Mouse (Mus musculus) MEL (cell line): ENCODE results near the gene Hcn3. TPM values are rescaled to one million over a fixed set of nuclear protein-coding genes. Genes with fewer than 3 reads are reported as not detected.
A peak's percentile ranks its signal among the peaks of the same experiment; 100 is the strongest.

Experiments
- DNase-seq: peaks from one replicate; pipeline ENCODE4 v3.0.0; 2011; ENCODE audit warnings: low read depth, low spot score
- H3K27ac ChIP-seq: 2 replicates; pipeline ENCODE4 v1.5.1; 2012; ENCODE audit warnings: low read depth, mild to moderate bottlenecking, control low read depth, low read length, moderate library complexity; ENCODE audit not compliant: control insufficient read depth
- H3K27me3 ChIP-seq, 2 experiments: fragments of 150-350 bp in 1 of 2; sonication (generic) in 1 of 2; 2 replicates each; pipeline ENCODE4 v1.6.1; 2012; ENCODE audit warnings: low read length in 2 of 2, mild to moderate bottlenecking in 2 of 2, improper control_type of control experiment in 1 of 2, moderate library complexity in 1 of 2; ENCODE audit not compliant: insufficient read depth in 2 of 2, control insufficient read depth in 1 of 2
- H3K36me3 ChIP-seq, 2 experiments: 2 replicates each; pipeline ENCODE4 v1.6.1; 2012 to 2014; ENCODE audit warnings: low read length in 2 of 2, improper control_type of control experiment in 1 of 2, inconsistent platforms in 1 of 2, mild to moderate bottlenecking in 1 of 2; ENCODE audit not compliant: insufficient read depth in 2 of 2, control insufficient read depth in 1 of 2
- H3K4me1 ChIP-seq, 2 experiments: fragments of 150-350 bp in 1 of 2; sonication (generic) in 1 of 2; 2 replicates each; pipeline ENCODE4 v1.6.1; 2012; ENCODE audit warnings: low read length in 2 of 2, improper control_type of control experiment in 1 of 2, mild to moderate bottlenecking in 1 of 2; ENCODE audit not compliant: insufficient read depth in 2 of 2, control insufficient read depth in 1 of 2
- H3K4me3 ChIP-seq, 2 experiments: fragments of 150-350 bp in 1 of 2; sonication (generic) in 1 of 2; 2 replicates each; pipeline ENCODE4 v1.5.1; 2012; ENCODE audit warnings: low read depth in 2 of 2, low read length in 2 of 2, mild to moderate bottlenecking in 2 of 2, moderate library complexity in 2 of 2, control low read depth in 1 of 2, improper control_type of control experiment in 1 of 2; ENCODE audit not compliant: control insufficient read depth in 1 of 2, insufficient read depth in 1 of 2
- H3K79me2 ChIP-seq: 2 replicates; pipeline ENCODE4 v1.6.1; 2012; ENCODE audit warnings: mild to moderate bottlenecking, low read length, moderate library complexity; ENCODE audit not compliant: control insufficient read depth, poor library complexity, insufficient read depth
- H3K9ac ChIP-seq: 2 replicates; pipeline ENCODE4 v1.6.1; 2012; ENCODE audit warnings: low read depth, mild to moderate bottlenecking, control low read depth, low read length, moderate library complexity; ENCODE audit not compliant: control insufficient read depth, poor library complexity, severe bottlenecking
- H3K9me3 ChIP-seq: fragments of 150-350 bp; sonication (generic); replicated peaks from 2 replicates; pipeline ENCODE4 v1.6.1; 2012; ENCODE audit warnings: mild to moderate bottlenecking, low read length, improper control_type of control experiment, moderate library complexity; ENCODE audit not compliant: insufficient read depth
- BHLHE40 ChIP-seq: IDR thresholded peaks from 2 replicates; pipeline ENCODE4 v1.6.1; 2012; ENCODE audit warnings: low read depth, mild to moderate bottlenecking, inconsistent platforms, low read length, improper control_type of control experiment, borderline replicate concordance
- CHD1 ChIP-seq: IDR thresholded peaks from 2 replicates; pipeline ENCODE4 v1.6.1; 2012; ENCODE audit warnings: low read depth, mild to moderate bottlenecking, inconsistent platforms, low read length, improper control_type of control experiment
- CHD2 ChIP-seq: IDR thresholded peaks from 2 replicates; pipeline ENCODE4 v1.6.1; 2011; ENCODE audit warnings: low read length, improper control_type of control experiment
- CTCF ChIP-seq, 3 experiments: IDR thresholded peaks in 2 of 3; conservative IDR thresholded peaks in 1 of 3; 2 replicates each; pipeline ENCODE4 v1.5.1; 2011 to 2012; ENCODE audit warnings: low read length in 3 of 3, low read depth in 2 of 3, mild to moderate bottlenecking in 2 of 3, improper control_type of control experiment in 1 of 3, inconsistent platforms in 1 of 3, mixed read lengths in 1 of 3, moderate library complexity in 1 of 3; ENCODE audit not compliant: control insufficient read depth in 1 of 3, insufficient read depth in 1 of 3, poor library complexity in 1 of 3, severe bottlenecking in 1 of 3
- E2F4 ChIP-seq: IDR thresholded peaks from 2 replicates; pipeline ENCODE4 v1.6.1; 2011; ENCODE audit warnings: low read depth, low read length, improper control_type of control experiment, borderline replicate concordance
- ELF1 ChIP-seq: IDR thresholded peaks from 2 replicates; pipeline ENCODE4 v1.6.1; 2014; ENCODE audit warnings: low read depth, mild to moderate bottlenecking, inconsistent platforms, low read length, improper control_type of control experiment, moderate library complexity
- EP300 ChIP-seq, 2 experiments: IDR thresholded peaks; 2 replicates each; pipeline ENCODE4 v1.6.1; 2011; ENCODE audit warnings: improper control_type of control experiment in 2 of 2, low read length in 2 of 2, low read depth in 1 of 2, mild to moderate bottlenecking in 1 of 2
- ETS1 ChIP-seq: IDR thresholded peaks from 2 replicates; pipeline ENCODE4 v1.6.1; 2012; ENCODE audit warnings: low read depth, mild to moderate bottlenecking, inconsistent platforms, low read length, improper control_type of control experiment, moderate library complexity
- GABPA ChIP-seq: IDR thresholded peaks from 2 replicates; pipeline ENCODE4 v1.6.1; 2012; ENCODE audit warnings: low read depth, mild to moderate bottlenecking, inconsistent platforms, low read length, improper control_type of control experiment, moderate library complexity
- GATA1 ChIP-seq: IDR thresholded peaks from 2 replicates; pipeline ENCODE4 v1.6.1; 2011; ENCODE audit warnings: low read depth, low read length, improper control_type of control experiment
- HCFC1 ChIP-seq: IDR thresholded peaks from 2 replicates; pipeline ENCODE4 v1.6.1; 2012; ENCODE audit warnings: low read depth, mild to moderate bottlenecking, inconsistent platforms, low read length, improper control_type of control experiment, moderate library complexity
- JUND ChIP-seq: IDR thresholded peaks from 2 replicates; pipeline ENCODE4 v1.6.1; 2011; ENCODE audit warnings: low read depth, mild to moderate bottlenecking, improper control_type of control experiment, low read length
- KAT2A ChIP-seq: conservative IDR thresholded peaks from 2 replicates; pipeline ENCODE4 v1.6.1; 2012; ENCODE audit warnings: low read depth, low read length, improper control_type of control experiment, inconsistent platforms
- MAFK ChIP-seq: IDR thresholded peaks from 2 replicates; pipeline ENCODE4 v1.6.1; 2011; ENCODE audit warnings: low read depth, mild to moderate bottlenecking, low read length, improper control_type of control experiment, borderline replicate concordance
- MAZ ChIP-seq: IDR thresholded peaks from 2 replicates; pipeline ENCODE4 v1.6.1; 2012; ENCODE audit warnings: low read depth, mild to moderate bottlenecking, inconsistent platforms, low read length, improper control_type of control experiment
- MXI1 ChIP-seq: IDR thresholded peaks from 2 replicates; pipeline ENCODE4 v1.6.1; 2011; ENCODE audit warnings: mild to moderate bottlenecking, low read depth, low read length, improper control_type of control experiment
- MYB ChIP-seq: IDR thresholded peaks from 2 replicates; pipeline ENCODE4 v1.6.1; 2011; ENCODE audit warnings: mild to moderate bottlenecking, low read depth, low read length, improper control_type of control experiment
- MYC ChIP-seq: IDR thresholded peaks from 2 replicates; pipeline ENCODE4 v1.6.1; 2011; ENCODE audit warnings: low read depth, mild to moderate bottlenecking, low read length, improper control_type of control experiment, moderate library complexity
- NELFE ChIP-seq: IDR thresholded peaks from 2 replicates; pipeline ENCODE4 v1.6.1; 2011; ENCODE audit warnings: low read depth, low read length, improper control_type of control experiment
- NRF1 ChIP-seq: IDR thresholded peaks from 2 replicates; pipeline ENCODE4 v1.6.1; 2014; ENCODE audit warnings: low read depth, mild to moderate bottlenecking, inconsistent platforms, low read length, improper control_type of control experiment, moderate library complexity; ENCODE audit not compliant: poor library complexity, insufficient read depth, severe bottlenecking
- POLR2A ChIP-seq, 2 experiments: IDR thresholded peaks; 2 replicates each; pipeline ENCODE4 v1.6.1; 2011 to 2012; ENCODE audit warnings: low read length in 2 of 2, mild to moderate bottlenecking in 2 of 2, control low read depth in 1 of 2, improper control_type of control experiment in 1 of 2, low read depth in 1 of 2, moderate library complexity in 1 of 2; ENCODE audit not compliant: control insufficient read depth in 1 of 2, insufficient read depth in 1 of 2, poor library complexity in 1 of 2
- POLR2AphosphoS2 ChIP-seq: IDR thresholded peaks from 2 replicates; pipeline ENCODE4 v1.6.1; 2011; ENCODE audit warnings: low read length, improper control_type of control experiment
- POLR2AphosphoS5 ChIP-seq: IDR thresholded peaks from 2 replicates; pipeline ENCODE4 v1.6.1; 2012; ENCODE audit warnings: low read depth, borderline replicate concordance, mild to moderate bottlenecking, inconsistent platforms, low read length, moderate library complexity, mixed read lengths
- RAD21 ChIP-seq: IDR thresholded peaks from 2 replicates; pipeline ENCODE4 v1.6.1; 2011; ENCODE audit warnings: mild to moderate bottlenecking, low read depth, low read length, improper control_type of control experiment
- RCOR1 ChIP-seq: IDR thresholded peaks from 2 replicates; pipeline ENCODE4 v1.6.1; 2012; ENCODE audit warnings: low read depth, mild to moderate bottlenecking, inconsistent platforms, low read length, improper control_type of control experiment
- SIN3A ChIP-seq: IDR thresholded peaks from 2 replicates; pipeline ENCODE4 v1.6.1; 2012; ENCODE audit warnings: low read length, improper control_type of control experiment, inconsistent platforms
- SMC3 ChIP-seq: IDR thresholded peaks from 2 replicates; pipeline ENCODE4 v1.6.1; 2011; ENCODE audit warnings: low read depth, low read length, improper control_type of control experiment
- TAL1 ChIP-seq: IDR thresholded peaks from 2 replicates; pipeline ENCODE4 v1.6.1; 2012; ENCODE audit warnings: mild to moderate bottlenecking, inconsistent platforms, low read length, moderate library complexity, mixed read lengths
- TCF12 ChIP-seq: IDR thresholded peaks from 2 replicates; pipeline ENCODE4 v1.6.1; 2014; ENCODE audit warnings: low read depth, mild to moderate bottlenecking, inconsistent platforms, low read length, improper control_type of control experiment, moderate library complexity
- UBTF ChIP-seq: IDR thresholded peaks from 2 replicates; pipeline ENCODE4 v1.6.1; 2012; ENCODE audit warnings: low read depth, mild to moderate bottlenecking, inconsistent platforms, low read length, improper control_type of control experiment, moderate library complexity, borderline replicate concordance; ENCODE audit not compliant: insufficient read depth
- USF1 ChIP-seq: IDR thresholded peaks from 2 replicates; pipeline ENCODE4 v1.6.1; 2014; ENCODE audit warnings: low read depth, mild to moderate bottlenecking, inconsistent platforms, low read length, improper control_type of control experiment, moderate library complexity
- USF2 ChIP-seq, 2 experiments: IDR thresholded peaks; 2 replicates each; pipeline ENCODE4 v1.6.1; 2011 to 2012; ENCODE audit warnings: improper control_type of control experiment in 2 of 2, low read length in 2 of 2, borderline replicate concordance in 1 of 2, inconsistent platforms in 1 of 2, low read depth in 1 of 2, mild to moderate bottlenecking in 1 of 2; ENCODE audit not compliant: insufficient read depth in 1 of 2
- ZC3H11A ChIP-seq: IDR thresholded peaks from 2 replicates; pipeline ENCODE4 v1.6.1; 2012; ENCODE audit warnings: low read depth, mild to moderate bottlenecking, inconsistent platforms, low read length, improper control_type of control experiment
- ZKSCAN1 ChIP-seq: IDR thresholded peaks from 2 replicates; pipeline ENCODE4 v1.6.1; 2012; ENCODE audit warnings: low read depth, mild to moderate bottlenecking, inconsistent platforms, low read length, improper control_type of control experiment, moderate library complexity
- ZMIZ1 ChIP-seq: IDR thresholded peaks from 2 replicates; pipeline ENCODE4 v1.6.1; 2012; ENCODE audit warnings: low read depth, mild to moderate bottlenecking, inconsistent platforms, low read length, improper control_type of control experiment, moderate library complexity
- ZNF384 ChIP-seq: IDR thresholded peaks from 2 replicates; pipeline ENCODE4 v1.6.1; 2012; ENCODE audit warnings: low read depth, mild to moderate bottlenecking, inconsistent platforms, low read length, improper control_type of control experiment
- polyA plus RNA-seq, 2 experiments: library from polyadenylated mRNA; stranded (reverse) in 1 of 2; unstranded in 1 of 2; fragments of >175 nt in 1 of 2; fragments of >200 nt in 1 of 2; gene quantifications; 2 replicates each; pipeline versions ENCODE4 v1.2.1 to v1.2.4; 2012; ENCODE audit warnings: low replicate concordance in 2 of 2, low read depth in 1 of 2; ENCODE audit not compliant: insufficient read length in 2 of 2, insufficient read depth in 1 of 2, missing spikeins in 1 of 2
- total RNA-seq: library from RNA; depleted of rRNA; stranded (reverse); fragments of 300-350 nt; gene quantifications from 2 replicates; pipeline ENCODE4 v1.2.3, GENCODE M21; 2012

Hcn3 gene
- total and polyA plus RNA-seq, 3 experiments, result 4.0 to 7.4 TPM; not detected in 1

GRCm38 (mm10) chr3:89164506-89165267, 4.7 kb upstream of the Hcn3 start, which contains the start of gene Clk2:
TSS of gene Clk2 (plus strand) at chr3:89164795.
- peak; percentile 99 for DNase-seq
- H3K9me3 ChIP-seq, result no peaks in the 10 kb centered on the region
- H3K79me2 ChIP-seq, result peaks cover 29% of the 10 kb centered on the region
- peaks cover 11 to 19% of the 10 kb centered on the region in 2 experiments for H3K36me3 ChIP-seq
- H3K27ac ChIP-seq, result peak within 1 kb of the TSS; percentile 89
- peak within 1 kb of the TSS; percentile 95 for H3K9ac ChIP-seq
- H3K4me3 ChIP-seq, result peak within 1 kb of the TSS; percentile 76 to 80
- H3K4me1 ChIP-seq, result peaks cover 8 to 20% of the 10 kb centered on the region in 2 experiments
- no peaks in the 10 kb centered on the region for H3K27me3 ChIP-seq
- peak; percentile 69 for TF ChIP-seq ELF1
- peak; percentile 21 to 51; a peak in 3 of 4 replicates for TF ChIP-seq EP300 (IDR thresholded peaks at IDR 0.05; ENCODE audit: low read depth in 1 of 2, low read length in 2 of 2)
- TF ChIP-seq ZC3H11A, result no peak
- peak; percentile 84 for TF ChIP-seq TCF12
- TF ChIP-seq MAZ, result peak; percentile 51; the same call in 1 of the 2 replicates
- peak; percentile 95 for TF ChIP-seq NELFE
- TF ChIP-seq ZMIZ1, result peak; percentile 99
- TF ChIP-seq CHD1, result no peak
- TF ChIP-seq CHD2, result no peak
- no peak for TF ChIP-seq MYB
- peak; percentile 98 for TF ChIP-seq POLR2AphosphoS2
- TF ChIP-seq RCOR1, result peak; percentile 44; the same call in 1 of the 2 replicates
- TF ChIP-seq MAFK, result no peak
- TF ChIP-seq POLR2A (IDR thresholded peaks at IDR 0.05; ENCODE audit: control insufficient read depth in 1 of 2, insufficient read depth in 1 of 2, low read depth in 1 of 2, low read length in 2 of 2, poor library complexity in 1 of 2), result peak; percentile 85 to 98
- TF ChIP-seq MXI1, result peak; percentile 98
- no peak for TF ChIP-seq ZKSCAN1
- no peak for TF ChIP-seq GABPA
- TF ChIP-seq BHLHE40, result peak; percentile 87
- peak; percentile 24; the same call in 1 of the 2 replicates for TF ChIP-seq KAT2A
- no peak for TF ChIP-seq E2F4
- TF ChIP-seq NRF1, result peak; percentile 65
- no peak for TF ChIP-seq SMC3
- no peak for TF ChIP-seq POLR2AphosphoS5
- no peak for TF ChIP-seq GATA1
- no peak for TF ChIP-seq TAL1
- TF ChIP-seq RAD21, result no peak
- TF ChIP-seq ETS1, result peak; percentile 60; the same call in 1 of the 2 replicates
- peak; percentile 94 for TF ChIP-seq MYC
- TF ChIP-seq JUND, result 0 out of 2 replicates have a peak, but pooled peaks have one; percentile 56
- peak; percentile 92 for TF ChIP-seq USF1
- peak; percentile 93; the same call in 1 of the 2 replicates for TF ChIP-seq UBTF
- peak; percentile 83 for TF ChIP-seq SIN3A
- peak; percentile 83 for TF ChIP-seq HCFC1
- peak; percentile 53 for TF ChIP-seq ZNF384
- no peak for TF ChIP-seq CTCF (IDR thresholded peaks at IDR 0.05 in 2 of 3, conservative IDR thresholded peaks at IDR 0.05 in 1 of 3; ENCODE audit: control insufficient read depth in 1 of 3, insufficient read depth in 1 of 3, low read depth in 2 of 3, low read length in 3 of 3, poor library complexity in 1 of 3, severe bottlenecking in 1 of 3)
- TF ChIP-seq USF2 (IDR thresholded peaks at IDR 0.05; ENCODE audit: borderline replicate concordance in 1 of 2, insufficient read depth in 1 of 2, low read depth in 1 of 2, low read length in 2 of 2), result peak in 1 of 2 experiments; percentile 64; a peak in 1 of 4 replicates
